Mouse (Mus musculus) megakaryocyte, embryonic 14.5 days (primary cell): ENCODE measurements around the gene Pex19.

Source experiments
- FLI1 ChIP-seq: IDR thresholded peaks from 2 replicates; pipeline ENCODE4 v1.6.1; 2012; ENCODE audit warnings: low read length, inconsistent platforms, mixed read lengths
- GATA1 ChIP-seq: IDR thresholded peaks from 3 replicates; pipeline ENCODE4 v1.6.1; 2012; ENCODE audit warnings: mixed read lengths, low read length, inconsistent platforms, borderline replicate concordance

DNA sequence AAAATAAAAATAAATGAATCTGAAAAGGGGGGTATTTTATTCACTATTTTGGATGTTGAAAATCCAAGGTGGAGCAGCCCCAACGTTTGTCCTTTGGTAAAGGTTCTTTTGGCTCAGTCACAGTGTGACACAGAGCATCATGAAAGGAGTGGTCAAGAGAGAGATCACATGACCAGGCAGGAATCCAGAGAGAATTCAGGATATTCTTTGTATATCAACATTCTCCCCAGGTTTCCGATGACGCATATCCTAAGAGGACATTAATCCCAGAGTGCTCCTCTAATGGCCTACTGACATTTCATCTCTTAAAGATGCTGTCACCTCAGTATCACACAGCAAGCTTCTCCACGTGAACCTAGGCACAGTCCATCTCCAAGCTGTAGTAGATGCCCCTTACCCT lies 22.9 kb upstream of the Pex19 start:
- TF ChIP-seq GATA1 (no peak), FLI1 (no peak)
